Mouse (Mus musculus): ENCODE measurements around the gene Gpd1.

The Gpd1 gene

DNA sequence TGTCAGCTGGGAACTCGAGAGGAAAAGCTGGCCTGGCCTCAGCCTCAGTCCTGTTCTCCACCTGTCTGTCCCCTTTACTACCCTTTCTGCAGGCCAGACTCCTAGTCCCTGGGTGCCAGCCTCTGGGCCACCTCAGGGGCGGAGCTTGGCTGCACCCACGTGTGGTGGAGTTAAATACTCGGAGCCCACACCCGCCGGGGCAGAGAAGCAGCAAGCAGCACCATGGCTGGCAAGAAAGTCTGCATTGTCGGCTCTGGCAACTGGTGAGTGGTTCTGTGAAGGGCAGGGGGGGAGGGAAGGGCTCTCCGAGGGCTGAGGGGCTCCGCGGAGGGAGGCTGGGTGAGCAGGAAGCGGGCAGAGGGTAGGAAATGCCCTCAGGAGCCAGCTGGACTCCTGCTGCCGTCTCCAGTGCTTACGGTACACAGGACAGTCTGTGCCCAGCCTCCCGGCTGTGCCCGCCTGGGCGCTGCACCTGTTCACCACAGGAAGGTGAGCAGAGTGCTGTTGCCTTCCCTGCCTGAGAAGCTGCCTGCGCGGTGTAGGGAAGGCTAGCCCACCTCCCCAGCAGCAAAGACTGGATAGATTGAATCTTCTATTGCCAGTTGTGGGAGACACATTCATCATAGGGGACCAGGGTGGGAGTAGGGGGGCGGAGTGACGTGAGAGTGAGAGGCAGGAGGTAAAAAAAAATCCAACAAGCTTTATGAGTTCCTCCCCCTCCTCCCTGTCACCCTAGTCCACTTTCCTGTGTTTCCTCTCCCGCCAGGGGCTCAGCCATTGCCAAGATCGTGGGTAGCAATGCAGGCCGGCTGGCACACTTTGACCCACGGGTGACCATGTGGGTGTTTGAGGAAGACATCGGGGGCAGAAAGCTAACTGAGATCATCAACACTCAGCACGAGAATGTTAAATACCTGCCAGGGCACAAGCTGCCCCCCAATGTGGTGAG is at the start of gene Gpd1:
Gene Gpd1 (plus strand): TSS at position 130 of the 949 bp plus-strand sequence.
- no peak for DNase-seq (ENCODE audit: low read depth, low spot score)

DNA sequence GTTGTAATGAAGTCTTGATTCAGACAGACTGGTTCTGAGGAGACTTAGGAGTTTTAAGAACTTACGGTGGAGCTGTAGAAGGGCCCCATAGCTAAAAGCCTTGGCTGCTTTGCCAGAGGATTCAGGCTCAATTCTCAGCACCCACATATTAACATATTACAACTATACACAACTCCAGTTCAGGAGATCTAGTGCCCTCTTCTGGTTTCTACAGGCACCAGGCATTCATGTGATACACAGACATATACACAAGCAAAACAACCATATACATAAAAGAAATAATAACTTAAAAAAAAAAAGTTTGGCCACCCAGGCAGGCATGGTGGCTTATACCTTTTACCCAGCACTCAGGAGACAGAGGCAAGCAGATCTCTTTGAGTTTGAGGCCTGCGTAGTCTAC is 49.8 kb upstream of the Gpd1 start:
- no peak for DNase-seq (ENCODE audit: low read depth, low spot score)

DNA sequence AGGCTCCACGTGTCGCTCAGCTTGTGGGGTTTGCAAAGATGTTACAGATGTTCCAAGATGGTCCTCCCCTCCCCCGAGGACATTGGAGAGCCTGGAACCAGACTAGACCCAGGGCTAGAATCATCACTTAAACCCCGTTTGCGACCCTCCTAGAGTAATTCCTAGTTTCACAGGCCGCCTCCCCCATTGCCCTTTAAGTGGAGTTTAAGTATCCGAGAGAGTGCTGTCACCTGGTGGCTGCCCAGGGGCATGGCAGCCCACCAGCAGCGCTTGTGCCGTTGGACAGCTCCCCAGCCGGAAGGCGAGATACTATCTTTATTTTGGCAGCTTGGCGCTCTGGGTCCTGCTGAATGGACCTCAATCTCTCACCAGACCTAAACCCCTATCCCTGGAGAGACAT is 48.4 kb upstream of the Gpd1 start:
- no peak for DNase-seq (ENCODE audit: low read depth, low spot score)

DNA sequence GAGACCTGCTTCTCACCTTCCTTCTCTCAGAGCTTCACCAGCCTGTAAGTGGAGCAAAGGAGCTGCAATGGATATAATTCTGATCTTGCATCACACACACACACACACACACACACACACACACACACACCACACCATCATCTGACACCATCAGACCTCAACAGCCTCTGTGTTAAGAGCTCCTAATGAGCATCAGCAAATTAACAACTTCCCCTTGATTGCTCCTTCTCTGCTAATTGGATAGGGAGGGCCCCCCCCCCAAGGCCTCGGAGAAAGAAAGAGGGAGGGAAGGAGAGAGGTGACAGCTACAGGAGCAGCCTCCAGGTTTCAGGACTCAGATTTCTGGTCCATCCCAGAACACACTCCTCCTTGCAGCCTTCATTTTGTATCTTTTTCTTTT is 47.9 kb upstream of the Gpd1 start:
- DNase-seq (ENCODE audit: low read depth, low spot score), result no peak

DNA sequence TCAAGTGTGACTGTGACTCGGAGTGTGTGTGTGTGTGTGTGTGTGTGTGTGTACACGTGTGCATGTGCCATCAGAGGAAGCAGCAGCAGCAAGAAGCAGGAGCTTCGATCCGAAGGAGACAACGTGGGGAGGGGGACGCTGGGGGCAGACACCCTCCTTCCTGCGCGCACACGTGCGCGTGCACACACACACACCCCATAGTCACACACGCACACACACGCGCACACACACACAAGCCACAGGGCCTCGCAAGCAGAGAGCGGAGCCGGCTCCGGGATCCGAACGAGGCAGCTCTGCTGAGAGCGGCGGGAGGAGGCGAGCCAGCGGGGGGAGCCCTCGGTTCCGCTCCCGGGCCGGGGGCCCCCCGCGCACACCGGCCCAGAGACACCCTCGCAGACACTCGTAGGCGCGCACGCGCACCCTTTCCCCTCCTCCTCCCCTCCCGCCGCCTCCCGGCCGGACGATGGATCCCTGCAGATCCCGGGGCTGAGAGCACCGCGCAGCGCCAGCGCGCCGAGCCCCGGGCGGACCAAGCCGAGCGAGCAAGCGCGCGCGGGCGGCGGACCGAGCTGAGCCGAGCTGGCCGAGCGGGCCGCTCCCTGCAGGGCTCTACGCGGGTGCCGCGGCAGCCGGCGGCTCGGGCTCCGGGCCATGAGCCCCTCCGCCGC is 47.0 kb upstream of the Gpd1 start, which contains the start of gene Asic1:
Gene Asic1 (plus strand): TSS at position 215 of the 668 bp plus-strand sequence.
- DNase-seq (ENCODE audit: low read depth, low spot score), result peak; percentile 30

DNA sequence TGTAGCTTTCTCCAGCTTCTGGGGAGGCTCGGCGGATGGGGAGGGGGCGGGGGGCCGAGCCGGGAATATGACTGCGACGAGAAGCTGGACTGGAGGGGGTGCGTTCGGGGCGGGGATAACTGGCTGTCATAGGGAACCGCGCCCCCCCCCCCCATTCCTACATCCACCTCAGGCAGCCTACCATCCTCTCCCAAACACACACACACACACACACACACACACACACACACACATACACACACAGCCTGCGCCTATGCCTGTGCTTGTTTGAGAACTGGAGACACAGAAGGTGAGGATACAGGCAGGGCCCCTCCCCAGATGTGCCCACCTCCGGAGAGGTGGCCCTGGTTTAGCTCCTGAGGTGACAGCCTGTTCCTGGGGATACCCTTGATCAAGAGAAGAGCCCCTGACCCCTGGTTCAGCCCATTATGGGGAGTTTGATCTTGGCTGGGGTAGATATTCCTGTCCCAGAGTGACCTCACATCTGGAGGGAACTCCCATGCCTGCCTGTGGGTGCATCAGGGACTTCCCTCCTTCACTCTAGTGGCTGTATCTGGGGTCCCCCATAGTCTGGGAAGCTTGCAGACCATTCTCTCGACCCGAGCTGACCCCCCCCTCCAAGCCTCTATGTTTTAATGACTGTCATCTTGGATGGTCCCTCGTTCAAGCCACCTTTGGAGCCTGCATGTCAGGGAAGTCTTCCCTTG is 46.2 kb upstream of the Gpd1 start:
- no peak for DNase-seq (ENCODE audit: low read depth, low spot score)

DNA sequence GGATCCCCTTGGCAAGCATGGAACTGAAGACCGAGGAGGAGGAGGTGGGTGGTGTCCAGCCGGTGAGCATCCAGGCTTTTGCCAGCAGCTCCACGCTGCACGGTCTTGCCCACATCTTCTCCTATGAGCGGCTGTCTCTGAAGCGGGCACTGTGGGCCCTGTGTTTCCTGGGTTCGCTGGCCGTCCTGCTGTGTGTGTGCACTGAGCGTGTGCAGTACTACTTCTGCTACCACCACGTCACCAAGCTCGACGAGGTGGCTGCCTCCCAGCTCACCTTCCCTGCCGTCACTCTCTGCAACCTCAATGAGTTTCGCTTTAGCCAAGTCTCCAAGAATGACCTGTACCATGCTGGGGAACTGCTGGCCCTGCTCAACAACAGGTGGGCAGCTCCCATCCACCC is 45.5 kb upstream of the Gpd1 start:
- DNase-seq (ENCODE audit: low read depth, low spot score), result no peak

DNA sequence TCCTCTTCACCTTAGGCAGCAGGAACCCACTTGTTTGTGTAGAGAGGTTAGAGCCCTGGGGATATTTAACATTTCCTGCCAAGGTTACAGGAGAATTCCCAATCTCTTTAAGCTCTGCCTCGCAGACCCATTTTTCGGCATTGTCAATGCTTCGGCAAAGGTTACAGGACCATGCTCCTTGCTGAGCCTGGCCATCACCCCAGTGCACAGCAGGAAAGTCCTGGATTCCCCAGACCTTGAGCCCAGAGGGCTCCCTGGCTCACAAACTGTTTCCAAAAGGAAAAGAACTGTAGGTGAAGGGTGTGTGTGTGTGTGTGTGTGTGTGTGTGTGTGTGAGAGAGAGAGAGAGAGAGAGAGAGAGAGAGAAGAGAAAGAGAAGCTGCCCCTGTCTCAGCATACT is 42.4 kb upstream of the Gpd1 start:
- no peak for DNase-seq (ENCODE audit: low read depth, low spot score)

DNA sequence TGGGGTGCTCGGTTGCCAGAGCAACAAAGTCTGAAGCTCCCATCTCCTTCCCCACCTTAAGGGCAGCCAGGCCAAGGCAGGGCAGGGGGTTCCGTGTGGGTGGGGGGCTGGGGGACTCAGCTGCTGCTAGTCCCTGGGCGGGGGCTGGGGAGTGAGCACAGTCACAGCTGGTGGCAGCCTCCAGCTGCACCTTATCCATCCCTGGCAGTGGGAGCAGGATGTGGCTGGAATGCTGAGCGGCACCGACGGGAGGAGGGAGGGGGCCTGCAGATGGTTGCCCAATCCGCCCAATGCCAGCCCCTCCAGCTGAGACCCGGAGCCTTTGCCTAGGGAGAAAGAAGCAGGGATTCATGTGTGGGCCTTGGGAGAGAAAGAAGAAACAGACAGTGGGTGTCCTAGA is 40.2 kb upstream of the Gpd1 start:
- DNase-seq (ENCODE audit: low read depth, low spot score), result no peak

DNA sequence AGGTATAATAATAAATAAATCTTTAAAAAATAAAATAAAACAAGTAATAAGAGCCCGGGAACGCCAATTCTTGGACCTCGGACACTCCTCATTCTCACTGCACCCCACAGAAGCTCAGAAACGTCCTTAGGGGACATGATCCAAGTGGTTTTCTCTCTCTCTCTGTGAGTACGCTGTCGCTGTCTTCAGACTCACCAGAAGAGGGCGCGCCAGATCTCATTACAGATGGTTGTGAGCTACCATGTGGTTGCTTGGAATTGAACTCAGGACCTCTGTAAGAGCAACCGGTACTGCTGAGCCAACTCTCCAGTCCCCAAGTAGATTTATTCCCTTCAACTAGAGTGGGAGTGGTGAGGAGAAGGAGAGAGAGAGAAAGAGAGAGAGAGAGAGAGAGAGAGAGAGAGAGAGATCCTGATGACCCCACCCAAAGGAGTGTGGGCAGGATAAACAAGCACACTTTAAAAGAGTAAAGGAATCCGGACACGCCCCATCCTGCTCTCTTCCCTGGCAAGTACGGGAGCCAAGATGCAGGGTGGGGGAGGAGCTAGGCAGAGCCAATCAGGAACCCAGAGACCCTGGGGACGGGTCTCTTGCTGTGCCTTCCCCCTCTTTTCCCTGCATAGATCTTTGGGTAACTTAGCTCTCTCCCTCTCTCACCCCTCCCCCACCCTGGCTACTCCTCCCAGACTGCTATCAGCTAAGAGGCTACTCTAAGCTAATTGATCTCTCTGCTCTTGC is 39.1 kb upstream of the Gpd1 start:
- DNase-seq (ENCODE audit: low read depth, low spot score), result no peak

DNA sequence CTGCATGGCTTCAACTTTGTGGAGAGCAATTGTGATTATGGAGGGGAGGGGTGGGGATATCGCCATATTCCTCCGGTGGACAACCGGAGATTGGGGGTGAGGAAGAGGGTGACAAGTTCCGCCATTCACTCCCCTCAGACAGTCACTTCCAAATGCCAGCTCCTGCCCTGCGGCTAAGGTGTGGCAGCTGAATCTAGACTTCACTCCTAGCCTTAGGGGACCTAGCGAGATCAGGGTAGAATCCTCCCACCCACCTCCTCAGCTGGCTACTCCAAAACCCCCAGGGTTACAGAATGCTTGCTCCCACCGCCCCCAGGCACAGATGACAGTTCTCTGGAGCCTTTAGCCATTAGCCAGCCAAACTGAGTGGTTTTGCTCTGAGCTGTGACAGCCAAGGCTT is 38.3 kb upstream of the Gpd1 start:
- DNase-seq (ENCODE audit: low read depth, low spot score), result no peak

DNA sequence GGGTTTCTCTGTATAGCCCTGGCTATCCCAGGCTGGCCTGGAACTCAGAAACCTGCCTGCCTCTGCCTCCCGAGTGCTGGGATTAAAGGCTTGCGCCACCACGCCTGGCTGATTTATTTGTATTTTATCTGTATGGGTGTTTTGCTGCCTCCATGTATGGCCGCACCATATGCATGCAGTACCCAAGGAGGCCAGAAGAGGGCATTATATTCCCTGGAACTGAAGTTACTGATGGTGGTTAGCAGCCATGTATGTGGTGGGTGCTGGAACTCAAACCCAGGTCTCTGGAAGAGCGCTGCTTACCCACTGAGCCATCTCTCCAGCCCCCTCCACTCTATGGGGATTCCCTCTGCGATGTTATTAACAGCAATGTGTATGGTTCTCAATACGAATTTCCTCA is 34.4 kb upstream of the Gpd1 start:
- DNase-seq (ENCODE audit: low read depth, low spot score), result no peak

DNA sequence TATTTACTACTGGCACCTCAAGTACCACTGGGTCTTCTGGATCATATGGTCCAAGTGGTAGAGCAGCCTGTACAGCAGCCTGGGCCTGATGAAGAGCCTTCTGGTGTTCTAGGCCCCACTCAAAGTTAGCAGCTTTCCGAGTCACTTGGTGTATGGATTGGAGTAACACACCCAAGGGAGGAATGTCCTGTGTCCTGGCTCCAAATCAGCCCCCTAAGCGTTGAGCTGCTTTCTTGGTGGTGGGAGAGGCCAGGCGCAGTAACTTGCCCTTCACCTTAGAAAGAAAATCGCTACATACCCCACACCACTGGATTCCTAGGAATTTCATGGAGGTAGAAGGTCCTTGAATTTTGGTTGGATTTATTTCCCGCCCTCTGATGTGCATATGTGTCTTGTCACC is 33.2 kb upstream of the Gpd1 start:
- DNase-seq (ENCODE audit: low read depth, low spot score), result no peak

DNA sequence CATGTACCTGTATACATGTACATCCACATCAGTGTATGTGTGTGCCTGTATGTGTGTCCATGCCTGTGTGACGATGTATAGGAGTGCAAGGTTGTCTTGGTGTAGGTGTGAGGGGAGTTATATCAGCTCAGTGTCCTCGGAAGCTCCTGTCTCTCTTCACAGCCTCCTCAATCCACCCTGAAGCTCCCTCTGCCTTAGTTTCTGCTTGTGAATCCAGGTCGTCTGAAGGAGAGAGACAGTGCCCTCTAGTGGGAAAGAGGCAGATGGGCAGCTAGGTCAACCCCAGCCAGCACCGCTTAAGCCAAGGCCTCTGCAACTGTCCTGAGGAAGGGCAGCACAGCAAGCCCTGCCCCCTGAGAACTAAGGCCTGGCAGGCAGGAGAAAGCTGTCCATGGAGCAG is 28.6 kb upstream of the Gpd1 start:
- peak; percentile 44 for DNase-seq (ENCODE audit: low read depth, low spot score)

DNA sequence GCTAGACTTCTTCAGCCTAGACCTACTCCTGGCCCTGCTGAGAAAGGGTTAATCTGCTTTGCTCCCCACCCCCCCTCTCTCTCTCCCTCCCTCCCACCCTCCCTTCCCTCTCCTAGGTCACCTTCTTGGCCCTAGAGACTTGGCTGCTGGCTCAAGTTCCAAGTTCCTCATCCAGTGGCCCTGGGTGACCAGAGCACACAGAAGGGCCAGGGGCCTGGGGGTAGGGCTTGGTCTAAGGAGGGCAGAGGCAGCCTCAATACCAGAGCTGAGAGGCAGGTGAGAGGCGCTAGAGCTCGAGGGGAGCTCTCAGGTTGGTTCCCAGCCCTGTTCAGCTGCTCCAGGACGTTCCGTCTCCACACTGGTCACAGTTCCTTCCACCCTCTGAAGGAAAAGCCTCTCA is 26.4 kb upstream of the Gpd1 start:
- no peak for DNase-seq (ENCODE audit: low read depth, low spot score)

DNA sequence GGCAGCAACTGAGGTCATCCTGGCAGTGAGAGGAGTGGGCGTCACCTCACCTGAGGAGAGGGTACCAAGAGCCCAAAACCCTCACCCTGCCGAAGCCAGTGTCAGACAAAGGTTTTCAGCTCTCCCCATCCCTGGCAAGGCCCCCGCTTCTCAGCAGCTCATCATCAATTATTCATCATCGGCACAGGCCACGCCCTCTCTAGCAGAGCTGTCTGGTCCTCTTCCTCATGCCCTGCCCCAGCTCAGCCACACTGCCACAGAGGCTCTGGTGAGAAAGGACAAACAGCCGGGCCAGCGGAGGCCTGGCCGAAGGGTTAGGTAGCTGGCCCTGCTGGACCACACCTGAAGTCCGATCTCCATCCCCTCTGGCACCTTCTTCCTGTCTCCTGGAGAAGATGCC is 25.3 kb upstream of the Gpd1 start:
- no peak for DNase-seq (ENCODE audit: low read depth, low spot score)

DNA sequence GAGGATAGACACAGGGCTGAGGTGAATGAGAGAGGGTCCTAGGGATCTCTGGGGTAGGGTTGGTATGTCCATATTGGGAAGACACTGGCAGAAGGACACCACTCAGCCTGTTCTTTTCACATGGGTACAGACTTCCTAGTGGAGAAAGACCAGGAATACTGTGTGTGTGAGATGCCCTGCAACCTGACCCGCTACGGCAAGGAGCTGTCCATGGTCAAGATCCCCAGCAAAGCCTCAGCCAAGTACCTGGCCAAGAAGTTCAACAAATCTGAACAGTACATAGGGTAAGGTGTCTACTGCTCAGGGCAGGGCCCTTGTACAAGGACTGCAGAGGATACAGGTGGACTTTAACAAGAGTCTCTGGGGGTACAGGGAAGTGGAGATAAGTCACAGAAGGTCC is 20.0 kb upstream of the Gpd1 start:
- no peak for DNase-seq (ENCODE audit: low read depth, low spot score)

DNA sequence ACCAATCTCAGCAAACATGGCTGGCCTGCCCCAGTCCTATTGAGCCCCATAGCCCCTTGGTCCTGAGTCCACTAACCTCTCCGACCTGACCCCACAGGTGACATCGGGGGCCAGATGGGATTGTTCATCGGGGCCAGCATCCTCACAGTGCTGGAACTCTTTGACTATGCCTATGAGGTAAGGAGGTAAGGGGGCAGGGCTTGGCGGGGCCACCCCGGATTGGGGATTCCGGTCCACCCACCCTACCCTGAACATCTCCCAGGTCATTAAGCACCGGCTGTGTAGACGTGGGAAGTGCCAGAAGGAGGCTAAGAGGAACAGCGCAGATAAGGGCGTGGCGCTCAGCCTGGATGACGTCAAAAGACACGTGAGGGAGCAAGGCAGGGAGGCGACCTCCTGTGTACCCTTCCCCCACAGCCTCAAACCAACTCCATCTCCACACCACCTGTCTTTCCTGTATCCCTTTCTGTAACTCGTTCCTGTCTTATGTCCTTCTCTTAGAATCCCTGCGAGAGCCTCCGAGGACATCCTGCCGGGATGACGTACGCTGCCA is 18.7 kb upstream of the Gpd1 start:
- no peak for DNase-seq (ENCODE audit: low read depth, low spot score)

DNA sequence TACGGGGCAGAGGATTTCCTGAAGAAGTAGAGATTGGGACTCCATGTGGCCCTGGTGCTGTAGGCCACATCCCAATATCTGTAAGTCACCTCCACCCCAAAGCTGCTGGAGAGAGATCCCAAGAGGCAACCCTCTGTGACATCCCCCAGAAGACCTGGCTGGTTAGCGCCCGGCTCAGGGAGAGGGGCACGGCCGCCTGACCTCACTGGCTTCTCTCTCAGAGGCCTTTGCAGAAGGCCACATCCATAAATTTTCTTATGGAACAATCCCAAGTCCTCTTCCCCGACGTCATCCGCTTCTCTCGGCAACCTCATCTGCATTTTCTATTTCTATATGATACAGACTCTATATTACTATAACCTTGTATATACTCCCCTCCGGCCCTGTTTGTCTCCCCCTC is 17.6 kb upstream of the Gpd1 start:
- DNase-seq (ENCODE audit: low read depth, low spot score), result no peak

DNA sequence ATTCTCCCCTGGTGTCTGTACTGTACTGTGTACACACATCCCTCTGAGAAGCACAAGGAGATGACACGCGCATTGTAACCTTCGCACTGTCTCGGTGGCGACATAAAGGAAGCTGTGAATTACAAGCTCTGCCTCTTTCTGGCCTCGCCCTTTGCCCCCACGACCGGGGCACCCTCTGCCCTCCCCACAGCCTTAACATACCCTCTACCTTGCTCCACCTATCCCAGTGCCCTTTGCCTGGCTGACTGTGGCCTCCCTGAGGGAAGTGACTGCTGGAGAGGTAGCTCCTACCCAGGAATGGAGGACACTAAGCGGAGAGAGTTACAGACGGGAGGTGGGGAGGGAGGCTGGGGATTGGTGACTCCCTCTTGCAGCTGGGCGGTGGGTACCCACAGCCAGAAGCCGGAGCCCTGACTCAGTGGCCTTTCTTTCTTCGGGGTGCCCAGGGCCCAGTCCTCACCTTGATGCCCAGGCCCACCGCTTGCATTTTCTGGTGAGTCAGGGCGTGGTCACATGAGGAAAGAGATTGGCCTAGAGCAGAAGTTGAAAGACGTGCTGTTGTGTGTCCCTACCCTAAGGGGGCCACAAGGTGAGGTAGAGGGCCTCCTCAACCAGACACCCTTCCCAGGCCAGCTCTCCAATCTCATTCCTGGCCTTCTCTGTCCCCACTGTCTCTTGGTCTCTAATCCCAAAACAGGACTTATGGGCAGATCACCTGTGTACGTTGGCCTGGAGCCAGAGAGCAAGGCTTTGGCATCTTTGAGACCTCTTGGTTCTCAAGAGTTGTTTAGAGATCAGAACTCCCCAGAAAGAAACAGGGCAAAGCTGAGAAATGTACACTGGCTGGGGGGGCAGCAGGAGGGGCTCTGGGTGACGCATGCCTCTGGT is 16.9 kb upstream of the Gpd1 start:
- no peak for DNase-seq (ENCODE audit: low read depth, low spot score)
